Mouse (Mus musculus) T-helper 1 cell (primary cell): ENCODE measurements around the gene Rbpj.

Experiments
- in situ Hi-C: fragments of 300-600 bp; cut with MboI, MseI; formaldehyde crosslinking; loops from one replicate; pipeline ENCODE4 v1.15.1; 2025; ENCODE audit warnings: high pct_unique_total_duplicates

Gene Rbpj

DNA sequence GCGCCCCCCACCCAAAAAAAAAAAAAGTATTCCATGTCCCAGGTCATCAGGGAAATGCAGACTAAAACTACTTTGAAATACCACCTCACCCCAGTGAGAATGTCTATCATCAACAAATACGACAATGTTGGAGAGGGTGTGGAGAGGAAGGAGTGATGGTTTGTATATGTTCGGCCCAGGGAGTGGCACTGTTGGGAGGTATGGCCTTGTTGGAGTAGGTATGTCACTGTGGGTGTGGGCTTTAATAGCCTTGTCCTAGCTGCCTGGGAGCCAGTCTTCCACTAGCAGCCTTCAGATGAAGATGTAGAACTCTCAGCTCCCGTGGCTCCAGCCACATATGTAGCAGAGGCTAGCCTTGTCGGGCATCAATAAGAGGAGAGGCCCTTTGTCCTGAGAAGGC lies 202.1 kb downstream of the Rbpj start:
- in situ Hi-C loops = loop anchor here (5.0 kb wide), 1 partner anchor 321 kb away; no protein-coding TSS in a partner anchor

DNA sequence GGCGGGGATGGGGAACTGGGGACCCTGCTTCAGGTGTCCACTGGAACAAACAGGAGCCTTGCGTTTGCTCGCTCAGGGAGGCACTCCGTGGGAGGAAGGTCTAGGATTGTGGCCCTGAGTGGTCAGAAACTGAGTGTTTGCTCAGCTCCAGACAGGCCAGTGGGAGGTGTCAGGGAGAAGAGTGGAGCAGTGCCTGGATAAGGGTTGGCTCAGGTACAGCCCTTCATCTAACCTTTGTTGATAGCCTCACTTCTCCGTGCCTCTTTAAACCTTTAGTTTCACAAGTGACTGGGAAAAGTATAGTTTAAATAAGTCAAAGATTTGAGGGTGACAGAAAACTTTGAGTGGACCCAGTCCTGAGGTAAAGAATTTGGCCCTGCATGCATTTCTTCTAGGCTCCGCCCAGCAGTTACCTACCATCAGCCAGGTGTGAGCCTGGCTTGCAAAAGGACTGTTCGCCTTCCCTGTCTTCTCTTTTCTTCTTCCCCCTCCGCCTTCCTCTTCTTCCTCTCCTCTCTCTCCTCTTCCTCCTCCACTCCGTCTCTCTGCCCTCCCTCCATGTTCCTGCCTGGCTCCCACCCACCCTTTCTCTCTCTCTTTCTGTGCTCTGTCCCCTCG lies 204.5 kb downstream of the Rbpj start:
- in situ Hi-C loops = loop anchor here (5.0 to 10.0 kb wide), 2 partner anchors 343 to 486 kb away; no protein-coding TSS in a partner anchor

DNA sequence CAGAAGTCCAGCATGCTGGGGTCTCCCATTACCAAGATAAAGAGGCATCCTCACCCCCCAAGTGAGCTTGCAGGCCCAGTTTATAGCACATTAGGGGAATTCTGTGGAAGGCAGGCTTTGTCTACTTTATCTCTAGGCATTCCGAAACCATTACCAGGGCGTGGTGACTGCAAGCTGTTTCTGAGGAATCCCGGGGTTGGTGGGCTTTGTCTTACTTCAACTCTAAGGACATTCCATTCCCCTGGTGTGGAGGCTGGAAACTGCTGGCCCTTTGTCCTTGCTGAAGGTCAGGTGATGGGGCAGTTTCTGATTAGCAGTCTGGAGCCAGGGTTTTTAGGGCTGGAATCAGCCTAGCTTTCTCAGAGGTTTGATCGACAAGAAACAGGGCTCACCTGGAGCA lies 205.6 kb downstream of the Rbpj start:
- in situ Hi-C loops = loop anchor here (5.0 to 10.0 kb wide), 2 partner anchors 344 to 487 kb away; no protein-coding TSS in a partner anchor

DNA sequence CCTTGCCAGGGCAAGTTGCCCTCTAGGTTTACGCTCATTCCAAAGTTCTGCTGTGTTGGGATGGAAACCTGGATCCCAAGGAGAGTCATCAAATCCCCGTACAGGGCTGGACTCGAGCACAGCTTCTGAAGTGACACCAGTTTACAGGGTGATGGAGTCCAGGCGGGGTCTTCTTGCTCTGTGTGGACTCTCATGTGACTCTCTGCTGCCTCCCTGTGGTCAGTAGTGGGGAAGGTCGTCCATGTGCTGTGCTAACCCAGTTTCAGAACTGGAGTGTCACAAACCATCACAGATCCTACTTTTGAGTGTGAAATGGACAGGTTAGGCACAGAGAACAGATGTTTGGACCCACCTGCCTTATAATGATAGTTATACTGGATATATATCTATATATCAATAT lies 206.4 kb downstream of the Rbpj start:
- in situ Hi-C loops = loop anchor here (5.0 to 10.0 kb wide), 2 partner anchors 345 to 488 kb away; no protein-coding TSS in a partner anchor

DNA sequence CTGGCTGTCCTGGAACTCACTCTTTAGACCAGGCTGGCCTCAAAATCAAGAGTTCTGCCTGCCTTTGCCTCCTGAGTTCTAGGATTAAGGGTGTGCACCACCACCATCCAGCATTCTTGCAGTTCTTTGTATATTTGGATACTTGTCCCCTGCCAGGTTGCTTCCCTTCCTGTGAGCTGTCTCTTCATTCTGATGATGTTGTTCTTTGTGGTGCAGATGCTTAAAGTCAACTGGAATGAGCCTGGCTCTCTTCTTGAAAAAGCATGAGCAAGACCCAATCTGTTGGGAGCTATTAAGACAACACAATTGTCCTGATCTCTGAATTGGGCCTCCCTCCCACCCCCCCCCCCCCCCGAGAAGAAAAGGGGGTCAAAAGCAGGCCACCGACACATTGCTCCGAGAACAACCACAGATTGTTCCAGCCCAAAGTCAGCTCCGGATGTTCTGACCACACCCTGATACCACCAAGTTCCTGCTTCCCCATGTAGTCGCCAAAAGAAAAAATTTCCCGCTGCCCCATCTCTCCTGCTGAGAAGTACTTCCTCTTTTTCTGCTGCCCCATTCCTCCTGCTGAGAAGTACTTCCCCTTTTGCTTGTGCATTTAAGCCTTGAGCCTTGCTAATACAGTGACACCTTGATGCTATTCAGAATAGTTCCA lies 207.7 kb downstream of the Rbpj start:
- in situ Hi-C loops = loop anchor here (5.0 to 10.0 kb wide), 2 partner anchors 346 to 489 kb away; no protein-coding TSS in a partner anchor

DNA sequence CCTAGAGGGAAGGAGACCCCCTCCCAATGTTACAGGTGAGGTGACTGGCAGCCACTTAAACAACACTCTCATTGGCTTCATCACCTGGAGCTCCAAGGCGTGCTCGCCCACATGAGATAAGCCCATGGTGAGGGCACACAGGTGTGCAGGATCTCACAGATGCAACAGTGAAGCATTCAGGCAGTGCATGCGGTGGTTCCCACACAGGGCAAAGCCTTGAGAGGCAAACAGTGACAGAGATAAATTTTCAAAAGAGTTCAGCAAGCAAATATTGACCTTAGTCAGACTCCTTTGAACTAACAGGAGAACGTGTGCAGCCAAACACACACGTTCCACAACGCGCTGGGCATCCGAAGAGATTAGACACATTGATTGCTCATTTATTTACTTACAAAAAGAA lies 210.7 kb downstream of the Rbpj start:
- in situ Hi-C loops = loop anchor here (10.0 kb wide), 1 partner anchor 492 kb away; no protein-coding TSS in a partner anchor

DNA sequence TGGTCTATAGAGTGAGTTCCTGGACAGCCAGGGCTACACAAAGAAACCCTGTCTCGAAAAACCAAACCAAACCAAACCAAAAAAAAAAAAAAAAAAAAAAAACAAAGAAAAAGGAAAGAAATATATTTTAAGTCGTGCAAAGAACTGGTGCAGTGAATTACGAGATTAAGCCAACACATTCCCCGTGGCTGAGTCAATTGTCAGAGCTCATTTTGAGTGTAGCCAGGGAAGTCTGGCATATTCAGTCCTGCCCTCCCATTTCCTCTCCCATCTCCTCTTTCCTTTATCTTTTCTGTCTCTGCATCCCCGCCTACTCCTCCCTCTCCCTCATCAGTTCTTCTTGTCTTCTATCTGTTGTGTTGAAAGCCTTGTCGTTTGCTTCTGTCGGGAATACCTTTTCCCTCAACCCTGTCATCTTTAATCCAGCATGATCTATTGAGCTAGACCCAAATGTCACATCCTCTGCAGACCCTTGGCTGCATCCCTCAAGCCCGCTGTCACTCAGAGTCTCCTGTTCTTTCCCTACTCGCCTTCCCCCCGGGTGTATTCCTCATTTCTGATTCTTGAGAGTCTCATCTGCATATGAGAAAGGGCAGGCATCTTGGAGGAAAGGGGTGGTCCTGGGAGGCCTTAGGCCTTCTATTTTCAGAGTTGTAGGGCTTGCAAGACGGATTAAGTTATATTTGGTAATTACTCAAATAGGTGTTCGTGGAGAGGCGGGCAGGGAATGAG lies 212.2 kb downstream of the Rbpj start:
- in situ Hi-C loops = loop anchor here (10.0 kb wide), 1 partner anchor 493 kb away; no protein-coding TSS in a partner anchor

DNA sequence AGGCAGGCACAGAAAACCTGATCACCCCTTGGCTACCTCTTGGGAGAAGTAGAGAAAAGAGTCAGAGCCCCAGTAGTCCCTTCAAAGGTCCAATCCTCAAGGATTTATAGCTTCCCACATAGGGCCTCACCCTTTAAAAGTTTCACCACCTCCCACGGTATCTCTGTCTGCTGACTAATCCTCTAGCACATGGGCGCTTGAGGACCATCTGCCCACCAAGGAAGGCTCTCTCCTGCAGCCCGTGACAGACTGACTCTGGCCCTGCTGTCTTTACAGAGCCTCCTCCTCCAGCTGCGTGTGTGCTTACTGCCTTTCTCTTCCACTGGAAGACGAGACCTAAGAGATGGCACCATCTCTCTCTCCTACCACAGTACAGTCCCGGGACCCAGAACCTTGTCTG lies 213.7 kb downstream of the Rbpj start:
- in situ Hi-C loops = loop anchor here (10.0 kb wide), 1 partner anchor 495 kb away; no protein-coding TSS in a partner anchor

DNA sequence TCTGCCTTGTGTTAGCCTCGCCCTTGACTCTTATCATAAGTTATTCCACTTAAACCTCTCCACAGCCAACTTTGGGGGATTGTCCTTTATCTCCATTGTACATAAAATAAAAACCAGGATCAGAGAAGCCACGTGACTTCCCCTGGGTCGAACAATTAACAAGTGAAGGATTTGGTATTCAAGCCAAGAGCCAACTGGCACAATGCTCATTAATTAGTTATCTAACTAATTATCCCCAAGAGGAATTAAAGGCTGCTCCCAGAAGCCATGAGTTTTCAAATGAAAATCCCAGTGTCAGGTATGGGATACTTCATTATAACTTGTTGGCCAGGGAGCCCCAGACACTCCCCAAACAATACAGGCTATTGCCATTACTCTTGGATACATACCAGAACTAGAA lies 218.0 kb downstream of the Rbpj start:
- in situ Hi-C loops = no loop called here

DNA sequence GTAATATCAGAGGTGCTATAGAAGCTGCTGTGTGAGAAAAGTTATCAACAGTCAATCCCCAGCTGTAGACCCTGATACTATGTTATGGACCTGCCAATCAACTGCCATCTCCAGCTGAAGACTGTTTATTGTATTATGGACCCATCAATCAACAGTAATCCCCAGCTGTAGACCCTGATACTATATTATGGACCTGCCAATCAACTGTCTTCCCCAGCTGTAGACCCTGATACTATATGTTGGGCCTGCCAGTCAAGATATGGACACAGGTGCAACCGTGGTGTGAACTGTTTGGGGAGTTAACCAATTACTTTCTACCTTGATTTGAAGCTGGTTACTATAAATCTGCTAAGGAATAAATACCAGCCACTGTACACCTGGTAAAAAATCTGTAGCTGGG lies 218.5 kb downstream of the Rbpj start:
- in situ Hi-C loops = no loop called here

DNA sequence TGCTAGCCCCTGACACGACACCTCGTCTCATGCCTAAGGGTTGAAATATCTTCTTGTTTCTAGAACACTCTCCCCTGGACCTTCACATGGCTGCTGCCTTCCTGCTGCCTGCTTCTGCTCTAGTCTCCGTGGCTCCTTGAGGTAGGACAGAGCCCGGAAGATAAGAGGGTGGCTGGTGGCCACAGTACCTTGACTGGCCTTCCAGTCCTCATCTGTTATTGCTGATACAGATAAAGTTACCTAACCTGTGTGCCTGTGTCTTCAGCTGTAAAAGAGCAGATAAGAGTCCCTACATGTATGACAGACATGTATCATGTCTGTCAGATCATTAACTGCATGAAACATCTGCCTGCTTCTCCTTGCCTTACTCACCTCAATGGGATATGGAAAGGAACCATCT lies 219.7 kb downstream of the Rbpj start:
- in situ Hi-C loops = no loop called here

DNA sequence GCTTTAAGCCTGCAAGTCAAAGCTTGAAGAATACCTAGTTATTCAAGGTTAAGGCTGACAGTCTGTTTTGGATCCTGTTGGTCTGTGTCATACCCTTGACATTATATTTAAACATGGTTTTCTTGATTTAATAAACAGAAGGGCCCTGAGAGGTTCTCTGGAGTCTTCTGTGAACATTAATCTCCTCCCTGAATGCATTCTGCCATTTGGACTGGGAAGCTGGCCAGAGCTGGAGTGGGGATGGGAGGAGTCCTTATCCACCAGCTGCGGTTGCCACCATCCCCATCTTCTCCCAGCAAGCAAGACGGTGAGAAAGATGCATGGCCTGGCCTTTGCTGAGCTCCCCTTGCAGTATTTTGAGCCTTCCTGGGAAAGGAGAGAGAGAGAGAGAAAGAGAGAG lies 220.4 kb downstream of the Rbpj start:
- in situ Hi-C loops = no loop called here

DNA sequence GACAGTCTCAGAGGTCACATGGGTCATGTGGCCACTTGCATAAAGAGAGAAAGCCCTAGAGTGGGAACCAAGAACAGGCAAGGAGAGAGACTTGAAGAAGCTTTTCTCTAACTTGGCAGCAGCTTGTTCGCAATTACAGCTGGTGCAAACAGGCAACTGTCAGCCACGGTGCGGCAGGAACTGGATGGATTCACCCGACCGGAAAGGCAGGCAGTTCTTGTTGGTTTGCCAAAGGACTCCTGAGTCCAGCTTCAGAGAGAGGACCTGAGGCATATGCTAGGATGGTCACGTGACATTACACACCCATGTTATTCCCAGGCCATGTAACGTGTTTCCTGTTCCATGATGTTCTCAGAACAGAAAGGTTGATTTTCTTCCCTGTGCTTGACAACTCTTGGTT lies 222.4 kb downstream of the Rbpj start:
- in situ Hi-C loops = no loop called here

DNA sequence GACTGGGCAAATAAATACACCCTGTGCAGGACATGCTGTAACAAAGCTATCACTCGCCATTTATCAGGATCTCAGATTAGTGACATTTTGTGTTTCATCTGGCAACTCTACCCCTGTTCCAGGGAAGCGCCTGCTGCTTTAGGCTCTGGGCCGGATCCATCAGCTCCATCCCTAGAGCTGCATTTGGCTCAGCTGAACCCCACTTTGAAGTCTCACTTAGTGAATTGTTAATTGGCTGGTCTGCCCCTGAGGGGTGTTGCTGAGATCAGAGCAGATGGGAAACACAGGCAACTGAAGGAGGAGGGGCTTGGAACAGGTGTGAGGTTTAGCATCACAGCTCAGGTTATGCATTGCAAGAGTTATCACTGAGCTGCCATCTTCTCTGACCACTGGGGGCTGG lies 225.6 kb downstream of the Rbpj start:
- in situ Hi-C loops = no loop called here

DNA sequence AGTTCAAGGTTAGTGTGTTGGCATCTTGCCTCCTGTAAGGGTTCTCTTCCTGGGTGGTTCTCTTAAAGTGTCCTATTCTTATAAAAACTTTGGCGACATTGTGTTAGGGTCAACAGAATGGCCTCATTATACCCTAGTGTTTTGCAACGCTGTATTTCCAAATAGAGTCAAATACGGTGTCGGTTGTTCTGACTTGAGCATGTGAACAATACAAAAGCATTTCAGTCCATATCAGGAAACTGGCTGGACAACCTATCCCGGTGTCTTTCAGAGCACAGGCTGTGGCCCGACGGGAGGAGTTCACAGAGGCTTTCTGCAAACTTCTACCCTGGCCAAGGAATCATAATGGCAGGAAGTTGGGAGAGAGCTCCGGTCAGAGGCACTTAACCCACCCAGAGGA lies 226.1 kb downstream of the Rbpj start:
- in situ Hi-C loops = no loop called here

DNA sequence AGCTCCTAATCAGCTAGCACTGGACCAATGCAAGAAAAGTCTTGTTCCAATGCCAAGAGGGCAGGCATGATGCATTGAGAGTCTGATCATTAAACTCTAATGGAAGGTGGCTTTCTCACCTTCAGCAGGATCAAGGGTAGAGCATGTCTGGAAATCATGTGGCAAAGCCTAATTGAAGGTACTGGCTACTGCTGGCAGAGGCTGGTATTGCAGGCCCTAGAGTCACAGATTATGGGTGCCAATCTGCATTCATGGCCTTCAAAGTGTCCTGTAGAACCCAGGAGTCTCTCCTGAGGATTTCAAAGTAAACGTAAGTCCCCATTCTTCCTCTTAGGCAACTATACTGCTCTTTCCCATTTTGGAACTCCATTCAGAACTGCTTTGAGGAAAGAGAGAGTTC lies 226.7 kb downstream of the Rbpj start:
- in situ Hi-C loops = no loop called here

DNA sequence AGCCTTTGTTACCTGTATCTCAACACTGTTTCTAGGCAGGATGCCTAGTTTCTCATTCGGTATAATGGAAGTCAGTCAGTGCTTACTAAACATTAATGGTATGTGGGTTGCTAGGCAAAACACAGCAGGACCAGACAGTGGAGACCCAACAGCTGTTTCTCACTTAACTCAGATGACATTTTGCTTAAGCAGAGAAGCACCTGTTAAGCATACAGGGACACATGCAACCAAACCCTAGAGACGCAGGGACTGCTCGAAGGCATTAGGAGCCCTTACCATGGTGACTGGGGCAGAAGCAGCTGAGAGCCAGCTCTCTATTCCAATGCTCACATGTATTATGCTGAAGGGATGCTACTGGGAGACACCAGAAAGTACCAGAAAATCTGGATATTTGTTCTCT lies 230.7 kb downstream of the Rbpj start:
- in situ Hi-C loops = no loop called here

DNA sequence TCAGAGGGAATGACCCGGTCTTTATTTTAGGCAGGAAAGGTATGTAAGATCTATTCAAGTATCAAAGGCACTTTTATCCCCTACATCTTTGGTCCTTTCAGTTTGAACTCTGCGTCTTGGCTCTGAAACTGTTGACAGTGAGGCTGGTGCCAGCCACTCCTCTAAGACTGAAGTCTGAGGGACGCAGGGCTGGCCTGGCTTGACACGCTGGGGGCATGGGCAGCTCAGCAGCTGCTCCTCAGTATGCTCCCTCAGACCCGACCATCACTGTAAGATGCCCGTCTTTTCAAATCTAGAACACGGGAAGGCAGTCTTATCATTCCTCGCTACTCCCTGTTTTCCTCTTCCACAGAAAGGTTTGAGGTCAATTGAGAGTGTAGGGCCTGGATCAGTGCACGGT lies 231.8 kb downstream of the Rbpj start:
- in situ Hi-C loops = no loop called here

DNA sequence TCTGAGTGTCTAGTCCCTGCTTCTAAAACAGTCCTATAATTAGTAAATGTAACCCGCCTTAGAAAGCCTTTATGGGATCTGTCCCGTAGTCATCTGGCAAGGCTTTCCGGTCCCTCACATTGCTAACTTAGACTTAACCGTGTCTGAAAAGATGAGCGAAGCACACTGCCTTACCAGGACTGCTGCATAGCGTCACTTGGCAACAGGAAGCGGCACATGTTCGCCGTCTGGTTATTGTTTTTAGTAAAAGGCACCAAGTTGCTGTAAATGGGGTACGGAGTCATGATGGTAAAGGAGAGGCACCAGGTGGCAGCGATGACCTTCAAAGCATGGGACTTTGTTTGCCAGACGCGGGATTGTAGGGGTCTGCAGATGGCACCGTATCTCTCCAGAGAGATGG lies 236.7 kb downstream of the Rbpj start:
- in situ Hi-C loops = no loop called here
